Mouse (Mus musculus) frontal cortex, postnatal 25 days (tissue): ENCODE results near the gene Supt20.
"Not testable (repeated sequence)": the region's sequence is repeated elsewhere in the genome, so short reads cannot be mapped to it uniquely, and the experiment has no call there.

ENCODE experiments used
- DNase-seq, 2 experiments: peaks; one replicate each; pipeline ENCODE4 v3.0.0; 2022; ENCODE audit warnings: low spot score in 2 of 2

Gene Supt20

DNA sequence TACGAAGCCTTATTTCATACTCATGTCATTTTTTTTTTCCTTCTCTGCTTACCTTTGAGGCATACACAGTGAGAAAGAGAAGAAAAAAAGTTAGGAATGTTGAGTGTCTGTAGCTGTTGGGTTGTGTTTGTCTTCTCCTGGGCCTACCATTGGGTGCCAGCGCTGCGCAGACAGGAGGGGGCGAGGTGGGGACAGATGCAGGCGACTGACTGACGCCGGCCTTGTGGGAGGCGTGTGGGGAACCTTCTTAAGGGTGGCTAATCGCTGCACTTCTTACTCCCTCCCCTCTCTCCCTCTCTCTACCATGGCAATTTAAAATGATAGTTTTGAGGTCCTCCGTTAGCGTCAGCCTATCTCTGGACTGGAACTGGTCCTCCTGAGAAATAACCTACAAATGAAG, 63.5 kb downstream of the Supt20 start:
- no peak for DNase-seq

DNA sequence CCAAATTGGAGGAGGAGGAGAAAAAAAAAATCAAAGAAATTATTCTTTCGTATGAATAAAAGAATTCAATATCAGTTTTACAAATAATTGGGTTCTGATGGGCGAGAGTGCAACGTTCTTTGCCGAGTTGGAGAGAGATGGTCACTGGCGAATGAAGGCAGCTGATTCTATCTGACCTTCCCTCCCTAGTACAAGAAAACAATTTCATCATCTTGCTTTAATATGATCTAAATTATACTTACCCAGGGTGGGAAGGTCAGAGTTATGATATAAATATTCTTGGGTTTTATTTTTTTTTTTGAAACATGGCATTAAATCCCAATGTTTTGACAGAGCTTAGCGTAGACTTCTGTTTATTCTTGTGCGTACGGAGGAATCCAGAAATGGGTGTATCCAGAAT, 64.8 kb downstream of the Supt20 start:
- DNase-seq: no peak

DNA sequence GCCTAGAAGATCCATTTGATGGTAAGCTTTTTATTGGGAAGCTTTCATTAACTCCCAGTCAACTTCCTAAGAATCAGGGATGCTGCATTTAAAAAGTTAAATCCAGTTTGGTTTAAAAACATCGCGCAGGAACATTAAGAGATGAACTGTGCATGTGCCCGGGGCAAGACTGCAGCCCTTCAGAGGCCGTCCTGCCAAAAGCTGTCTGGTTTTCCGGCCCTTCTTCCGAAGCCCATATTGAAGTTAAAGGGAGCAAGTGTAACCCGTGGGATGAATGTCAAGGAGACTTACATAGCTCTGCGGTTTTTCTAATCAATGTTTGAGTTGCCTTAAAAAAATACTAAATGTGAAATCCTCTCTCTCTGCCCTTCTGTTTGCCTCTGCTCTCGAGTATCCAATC, 66.6 kb downstream of the Supt20 start:
- DNase-seq: no peak

DNA sequence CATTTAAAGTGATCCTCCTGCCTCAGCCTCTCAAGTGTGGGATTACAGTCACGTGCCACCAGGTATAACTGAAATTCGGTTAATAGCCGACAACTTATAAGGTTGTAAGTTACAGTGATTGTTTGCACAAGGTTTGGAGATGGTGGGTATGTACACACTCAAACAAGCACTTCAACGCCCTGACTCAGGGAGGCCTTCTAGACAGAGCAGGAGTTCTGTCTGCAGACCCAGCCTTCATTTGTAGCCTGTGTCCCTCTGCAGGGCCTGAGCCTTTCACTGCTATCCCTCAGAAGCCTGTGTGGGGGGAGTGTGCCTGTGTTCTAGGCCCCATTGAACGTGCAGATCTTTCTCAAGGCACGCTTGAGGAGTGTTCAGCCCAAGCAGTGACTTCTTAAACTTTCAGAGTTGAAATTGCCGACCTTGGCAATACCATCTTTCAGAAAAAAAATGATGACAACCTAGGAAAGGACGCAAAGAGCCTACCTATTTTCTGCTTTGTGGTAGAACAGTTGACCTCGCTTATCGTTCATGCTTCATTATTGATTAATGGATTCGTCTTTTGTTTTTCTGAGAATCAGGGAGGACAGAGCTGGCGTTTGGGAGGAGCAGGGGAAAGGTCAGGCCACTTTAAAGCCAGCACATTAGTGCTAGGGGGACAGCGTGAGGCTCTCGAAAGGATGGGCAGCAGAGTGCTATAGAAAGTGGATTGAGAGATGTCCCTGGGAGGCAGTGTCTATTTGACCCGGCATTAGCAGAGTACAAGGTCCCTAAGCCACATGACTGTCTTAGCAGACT, 67.9 kb downstream of the Supt20 start:
- no peak for DNase-seq

DNA sequence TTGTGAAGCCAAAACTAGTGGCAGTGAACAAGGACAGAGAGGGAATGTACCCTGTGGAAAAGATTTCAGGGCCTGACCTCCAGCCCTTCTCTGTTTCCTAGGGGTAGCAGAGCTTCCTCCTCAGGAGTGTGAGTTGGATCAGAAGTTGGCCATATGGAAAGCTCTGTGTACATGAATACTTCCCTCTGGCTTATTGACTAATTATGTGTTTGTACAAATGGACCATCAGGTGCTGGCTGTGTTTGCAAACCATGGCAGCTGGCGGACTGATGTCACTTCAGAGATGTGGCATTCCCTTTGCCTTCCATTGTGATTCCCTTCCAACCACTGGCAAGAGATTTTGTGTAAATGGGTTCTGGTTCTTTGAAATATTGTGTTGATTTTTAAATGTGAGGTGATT, 68.7 kb downstream of the Supt20 start:
- DNase-seq: no peak

DNA sequence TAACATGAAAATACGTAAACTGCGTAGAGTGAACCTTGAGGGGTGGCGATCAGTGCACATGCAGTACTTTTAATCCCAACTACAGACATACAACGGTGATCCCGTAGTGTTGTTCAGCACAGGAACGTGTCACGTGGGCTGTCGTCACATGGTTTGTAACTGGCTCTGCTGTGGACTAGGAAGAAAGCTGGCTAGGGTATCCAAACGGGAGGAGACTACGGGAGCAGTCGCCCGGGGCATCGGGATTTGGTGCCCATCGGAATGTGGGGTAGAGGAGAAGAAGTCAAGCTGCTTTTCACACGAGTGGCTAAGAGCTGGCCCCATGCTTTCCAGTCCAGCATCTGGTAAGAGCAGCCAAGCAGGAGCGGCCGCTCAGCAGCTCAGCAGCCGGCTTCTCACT, 71.8 kb downstream of the Supt20 start:
- peak in 1 of 2 experiments; percentile 17 for DNase-seq

DNA sequence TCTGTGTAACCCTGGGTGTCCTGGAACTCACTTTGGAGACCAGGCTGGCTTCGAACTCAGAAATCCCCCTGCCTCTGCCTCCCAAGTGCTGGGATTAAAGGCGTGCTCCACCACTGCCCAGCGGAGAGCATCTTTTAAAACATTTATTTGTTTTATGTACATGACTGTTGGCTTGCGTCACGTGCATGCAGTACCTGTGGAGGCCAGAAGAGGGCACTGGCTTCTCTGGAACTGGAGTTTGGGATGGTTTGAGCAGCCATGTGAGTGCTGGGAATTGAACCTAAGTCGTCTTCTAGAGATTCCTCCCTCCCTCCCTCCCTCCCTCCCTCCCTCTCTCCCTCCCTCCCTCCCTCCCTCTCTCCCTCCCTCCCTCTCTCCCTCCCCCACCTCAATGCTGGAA, 72.9 kb downstream of the Supt20 start:
- not testable (repeated sequence) for DNase-seq

DNA sequence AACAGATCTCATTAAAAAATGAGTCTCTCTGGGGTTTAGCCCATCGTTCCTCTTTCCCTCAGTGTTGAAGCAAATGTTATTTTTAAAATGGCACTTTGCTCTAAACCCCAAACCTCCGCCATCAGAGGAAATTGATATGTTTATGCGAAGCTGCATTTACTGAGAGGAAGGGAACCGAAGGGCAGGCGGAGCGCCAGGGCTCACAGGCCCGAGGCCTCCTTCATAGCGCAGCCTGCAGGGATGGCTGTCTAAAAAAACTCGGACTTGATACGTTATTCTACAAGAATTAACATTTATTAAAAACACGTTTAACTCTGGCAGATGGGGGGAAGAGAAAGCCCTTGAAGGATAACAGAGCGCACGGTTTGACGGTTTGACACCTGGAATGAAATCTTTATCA, 73.4 kb downstream of the Supt20 start:
- DNase-seq: no peak

DNA sequence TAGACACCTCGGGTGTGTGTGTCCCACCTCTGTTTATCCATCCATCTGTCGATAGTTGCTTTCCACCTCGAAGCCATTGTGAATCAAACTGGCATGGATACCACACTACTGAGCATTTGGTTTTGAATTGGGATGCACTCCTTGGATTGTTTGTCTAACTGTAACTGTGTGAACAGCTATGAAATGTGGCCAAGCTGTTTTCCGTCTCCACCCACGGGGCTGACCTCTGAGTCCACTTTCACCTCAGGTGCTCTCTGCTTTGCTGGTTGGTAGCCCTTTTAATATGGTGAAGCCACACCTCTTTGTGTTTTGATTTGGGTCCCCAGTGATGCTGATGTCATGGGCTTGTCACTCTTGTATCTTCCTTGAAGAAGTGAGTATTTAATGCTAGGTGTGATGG, 74.2 kb downstream of the Supt20 start:
- DNase-seq: no peak

DNA sequence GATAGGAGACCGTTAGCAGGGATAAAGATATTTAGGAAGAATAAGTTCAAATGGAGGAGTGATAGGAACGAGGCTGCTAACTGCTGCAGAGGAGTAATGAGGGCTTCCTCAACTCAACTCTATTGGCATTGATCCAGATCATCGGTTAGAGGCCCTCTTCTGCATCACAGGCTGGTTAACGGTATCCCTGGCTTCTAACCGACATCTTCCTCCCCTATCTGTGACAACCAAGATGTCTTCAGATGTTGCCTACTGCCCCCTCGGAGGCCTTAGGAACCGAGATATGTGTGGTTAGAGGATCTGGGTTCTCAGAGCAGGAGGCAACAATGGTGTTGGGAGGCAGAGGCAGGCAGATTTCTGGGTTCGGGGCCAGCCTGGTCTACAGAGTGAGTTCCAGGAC, 76.0 kb downstream of the Supt20 start:
- no peak for DNase-seq

DNA sequence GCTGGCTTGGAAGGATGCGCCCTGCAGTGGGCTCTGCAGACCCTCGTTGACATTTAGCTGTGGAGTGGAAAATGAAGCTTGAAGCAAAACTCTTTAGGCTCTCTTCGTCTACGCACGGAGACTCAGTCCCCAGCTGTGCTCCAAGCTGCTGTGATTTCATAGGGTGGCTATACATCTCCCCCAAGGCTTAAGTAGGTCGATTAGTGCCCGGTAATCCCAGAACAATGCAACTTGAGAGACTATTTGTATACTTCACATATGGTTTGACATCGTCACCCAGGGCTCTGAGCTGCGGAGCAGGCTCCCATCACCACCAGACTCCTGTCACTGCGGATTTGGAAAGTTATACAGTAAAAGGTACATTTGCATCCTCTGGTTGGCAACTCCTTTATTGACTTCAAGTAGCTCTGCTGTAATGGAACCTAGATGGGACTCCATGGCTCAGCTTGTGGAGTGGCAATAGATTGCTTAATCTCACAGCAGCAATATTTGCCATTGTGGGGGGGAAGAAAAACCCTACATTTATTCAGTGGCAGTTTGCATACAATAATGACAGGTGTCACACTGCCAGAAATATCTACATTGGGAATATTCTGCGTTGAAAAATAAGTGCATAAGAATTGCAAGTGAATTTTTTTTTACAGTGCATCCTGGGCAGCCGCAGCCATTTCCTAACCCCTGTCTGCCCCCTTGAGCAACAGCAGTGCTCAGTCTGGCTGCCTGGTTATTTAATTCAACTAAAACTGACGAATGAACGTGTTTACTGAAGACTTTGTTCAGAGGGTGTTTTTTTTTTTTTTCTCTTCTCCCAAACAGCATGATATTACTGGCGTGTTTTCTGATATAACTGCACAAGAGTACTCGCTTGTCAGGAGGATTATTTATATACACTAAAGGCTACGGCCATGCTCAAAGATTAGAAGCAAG, 77.0 kb downstream of the Supt20 start:
- DNase-seq: no peak

DNA sequence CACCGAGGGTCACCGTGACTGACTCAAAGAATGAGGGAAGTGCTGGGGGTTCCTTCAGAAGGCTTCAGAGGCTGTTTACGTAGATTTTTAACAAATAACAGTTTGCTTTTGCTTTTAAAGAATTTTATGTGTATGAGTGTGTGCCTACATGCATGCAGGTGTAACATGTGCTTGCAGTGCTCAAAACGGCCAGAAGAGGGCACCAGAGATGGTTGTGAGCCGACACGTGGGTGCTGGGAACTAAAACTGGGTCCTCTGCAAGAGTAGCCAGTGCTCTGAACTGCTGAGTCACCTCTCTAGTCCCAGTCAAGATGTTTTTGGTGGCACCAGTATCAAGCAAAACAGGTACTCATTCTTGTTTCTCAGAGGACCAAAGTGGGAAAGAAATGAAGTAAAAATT, 81.0 kb downstream of the Supt20 start:
- DNase-seq: no peak

DNA sequence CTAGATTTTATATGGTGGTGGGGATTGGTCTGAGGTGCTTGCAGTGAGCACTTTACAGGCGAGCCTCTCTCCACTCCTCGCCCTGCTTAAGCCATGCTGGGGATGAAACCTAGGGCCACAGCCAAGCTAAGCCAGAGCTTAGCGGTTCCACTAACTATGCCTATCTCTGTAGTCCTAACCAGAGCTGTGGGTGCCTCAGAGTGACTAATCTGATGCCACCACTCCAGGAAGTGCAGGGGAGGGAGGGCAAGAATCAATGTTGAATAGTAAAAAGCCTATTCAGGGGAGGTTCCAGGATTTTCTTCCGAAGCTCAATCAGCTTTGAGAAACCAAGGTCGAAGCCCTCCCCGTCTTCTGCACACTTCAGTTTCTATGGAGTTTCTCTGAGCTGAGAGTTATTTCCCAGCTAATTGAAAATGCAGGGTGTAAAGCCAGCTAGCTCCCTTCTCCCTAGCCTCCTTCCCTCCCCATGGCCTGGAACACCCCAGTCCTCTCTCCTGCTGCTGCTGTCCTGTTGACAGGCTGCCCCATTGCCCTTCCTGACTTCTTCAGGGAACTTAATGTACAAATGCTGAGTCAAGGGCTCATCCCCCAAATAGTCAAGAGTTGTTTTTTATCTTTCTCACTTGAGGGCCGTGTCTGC, 83.5 kb downstream of the Supt20 start:
- no peak for DNase-seq
